8 mouse cellular contexts compared by ENCODE assay signal in the genomic region with DNA sequence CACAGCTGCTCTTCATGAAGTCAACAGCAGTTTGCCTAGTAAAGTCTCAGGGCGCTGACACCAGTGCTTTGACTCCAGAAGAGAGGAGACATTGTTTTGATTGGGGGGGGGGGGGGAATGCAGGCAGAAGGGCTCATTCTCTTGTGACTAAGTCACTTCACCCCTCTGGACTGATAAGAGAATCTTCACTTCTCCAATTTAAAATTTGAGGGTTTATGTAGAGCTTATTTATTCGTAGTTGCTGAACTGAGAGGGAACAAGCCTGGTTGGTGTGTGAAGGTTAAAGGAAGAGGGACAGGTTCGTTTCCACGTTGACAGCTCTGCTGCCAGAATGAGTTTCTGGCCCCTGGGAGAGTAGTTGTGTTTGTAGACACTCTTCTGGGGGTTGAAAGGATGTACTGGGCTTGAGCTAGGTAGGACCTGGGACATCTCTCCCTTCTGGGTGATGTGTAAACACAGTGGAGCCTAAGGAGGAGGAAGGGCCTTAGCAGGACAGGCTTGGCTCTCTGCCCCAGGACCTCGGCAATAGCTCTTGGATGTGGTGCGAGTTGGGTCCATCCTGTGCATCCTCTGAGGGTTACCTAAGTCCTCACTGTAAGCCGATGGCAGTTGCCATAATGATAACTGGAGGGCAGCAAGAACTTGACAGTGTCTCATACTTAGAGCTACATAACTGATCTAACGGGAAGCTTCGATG. TPM values are rescaled to one million over a fixed set of nuclear protein-coding genes. Genes with fewer than 3 reads are reported as not detected.
DNase-seq lines count a peak whose midpoint lies in the region; ATAC-seq and TF ChIP-seq lines count a peak whose summit lies in the region.
"Had no signal": no experiment of that assay in that cellular context is flagged by ENCODE, and none has a peak within 500 bp of the region (broad histone marks: within the 10 kb centered on the region; RNA-seq: fewer than 3 reads in every experiment).

No protein-coding gene starts in this region.

- ATAC-seq in kidney, postnatal 0 days (replicated peaks; ENCODE audit: low FRiP score, low read depth) = no peak
- ATAC-seq in liver, embryonic 12.5 days = no peak
- ATAC-seq: activated CD4-positive, CD25-positive, alpha-beta regulatory T cell, adult 4 months had no signal

- H3K4me1 ChIP-seq in kidney, postnatal 0 days (replicated peaks; ENCODE audit: insufficient read depth, low read length) = 0 out of 2 replicates have a peak, but pooled peaks cover 10% of the 10 kb centered on the region
- H3K4me1 ChIP-seq in MEL (ENCODE audit: control insufficient read depth in 1 of 2, insufficient read depth in 2 of 2, low read length in 2 of 2) = peaks cover 0 to 12% of the 10 kb centered on the region in 2 experiments; a peak in 2 of 4 replicates
- H3K4me1 ChIP-seq in cortical plate, adult 2 months (ENCODE audit: control insufficient read depth, insufficient read depth, low read length) = peaks cover 6% of the 10 kb centered on the region
- peaks cover 33% of the 10 kb centered on the region for H3K4me1 ChIP-seq in liver, embryonic 12.5 days

- no peak for TF ChIP-seq CTCF in kidney, postnatal 0 days (IDR thresholded peaks at IDR 0.05; ENCODE audit: low read depth)
- no peak for TF ChIP-seq CTCF in MEL (IDR thresholded peaks at IDR 0.05 in 2 of 3, conservative IDR thresholded peaks at IDR 0.05 in 1 of 3; ENCODE audit: control insufficient read depth in 1 of 3, insufficient read depth in 1 of 3, low read depth in 2 of 3, low read length in 3 of 3, poor library complexity in 1 of 3, severe bottlenecking in 1 of 3)
- no peak for TF ChIP-seq CTCF in cortical plate, adult 2 months (IDR thresholded peaks at IDR 0.05; ENCODE audit: extremely low read depth, insufficient read depth, low read length)

- H3K4me2 ChIP-seq in kidney, postnatal 0 days (ENCODE audit: low read length) = peak overlapping the region; percentile 88; the same call in 1 of the 2 replicates
- peak overlapping the region; percentile 81; the same call in 1 of the 2 replicates for H3K4me2 ChIP-seq in liver, embryonic 12.5 days

- H3K4me3 ChIP-seq in kidney, postnatal 0 days (replicated peaks; ENCODE audit: low read depth, low read length) = no peak overlapping the region
- H3K4me3 ChIP-seq in MEL (ENCODE audit: control insufficient read depth in 1 of 2, insufficient read depth in 1 of 2, low read depth in 2 of 2, low read length in 2 of 2) = no peak overlapping the region
- H3K4me3 ChIP-seq in cortical plate, adult 2 months (ENCODE audit: insufficient read depth, low read length) = peak overlapping the region; percentile 86
- H3K4me3 ChIP-seq in liver, embryonic 12.5 days = no peak overlapping the region

- no peaks in the 10 kb centered on the region; the same call in 1 of the 2 replicates for H3K79me2 ChIP-seq in MEL (ENCODE audit: control insufficient read depth, insufficient read depth, low read length, poor library complexity)

- no peak for TF ChIP-seq EP300 in MEL (IDR thresholded peaks at IDR 0.05; ENCODE audit: low read depth in 1 of 2, low read length in 2 of 2)

- H3K9me3 ChIP-seq in kidney, postnatal 0 days (replicated peaks; ENCODE audit: low read length) = no peaks in the 10 kb centered on the region
- no peaks in the 10 kb centered on the region for H3K9me3 ChIP-seq in MEL (replicated peaks; ENCODE audit: insufficient read depth, low read length)
- no peaks in the 10 kb centered on the region for H3K9me3 ChIP-seq in liver, embryonic 12.5 days (replicated peaks)

- 50% methylated on average over 9 of the region's 9 CpGs for WGBS in kidney, postnatal 0 days
- WGBS in liver, embryonic 12.5 days (ENCODE audit: insufficient replicate concordance) = 78% methylated on average over 9 of the region's 9 CpGs

- H3K36me3 ChIP-seq in kidney, postnatal 0 days (ENCODE audit: insufficient read depth, low read length) = peaks cover 18% of the 10 kb centered on the region; the same call in 1 of the 2 replicates
- H3K36me3 ChIP-seq in MEL (ENCODE audit: control insufficient read depth in 1 of 2, insufficient read depth in 2 of 2, low read length in 2 of 2) = peaks cover 0 to 4% of the 10 kb centered on the region in 2 experiments; a peak in 2 of 4 replicates
- H3K36me3 ChIP-seq in liver, embryonic 12.5 days = peaks cover 22% of the 10 kb centered on the region

- H3K27me3 ChIP-seq in kidney, postnatal 0 days (ENCODE audit: insufficient read depth, low read length) = no peaks in the 10 kb centered on the region
- H3K27me3 ChIP-seq in MEL (ENCODE audit: control insufficient read depth in 1 of 2, insufficient read depth in 2 of 2, low read length in 2 of 2) = no peaks in the 10 kb centered on the region
- 0 out of 2 replicates have a peak, but pooled peaks cover 3% of the 10 kb centered on the region for H3K27me3 ChIP-seq in liver, embryonic 12.5 days (replicated peaks)

- no peak for TF ChIP-seq RAD21 in MEL (IDR thresholded peaks at IDR 0.05; ENCODE audit: low read depth, low read length)

- H3K9ac ChIP-seq in kidney, postnatal 0 days (ENCODE audit: low read depth, low read length) = no peak overlapping the region
- no peak overlapping the region for H3K9ac ChIP-seq in MEL (ENCODE audit: control insufficient read depth, low read depth, low read length, poor library complexity, severe bottlenecking)
- no peak overlapping the region for H3K9ac ChIP-seq in liver, embryonic 12.5 days

- peak overlapping the region; percentile 43; the same call in 1 of the 2 replicates for H3K27ac ChIP-seq in kidney, postnatal 0 days
- no peak overlapping the region for H3K27ac ChIP-seq in MEL (ENCODE audit: control insufficient read depth, low read depth, low read length)
- no peak overlapping the region for H3K27ac ChIP-seq in cortical plate, adult 2 months (ENCODE audit: insufficient read depth, low read length)
- H3K27ac ChIP-seq in liver, embryonic 12.5 days = peak overlapping the region; percentile 61

- TF ChIP-seq POLR2A in MEL (IDR thresholded peaks at IDR 0.05; ENCODE audit: control insufficient read depth in 1 of 2, insufficient read depth in 1 of 2, low read depth in 1 of 2, low read length in 2 of 2, poor library complexity in 1 of 2) = no peak
- TF ChIP-seq POLR2A in cortical plate, adult 2 months (IDR thresholded peaks at IDR 0.05; ENCODE audit: extremely low read depth, insufficient read depth, low read length) = peak; percentile 63

- no peak for DNase-seq in kidney, postnatal 0 days (ENCODE audit: low spot score)
- DNase-seq in kidney, adult 11 months = no peak
- DNase-seq in MEL (ENCODE audit: low read depth, low spot score) = peak; percentile 53
- DNase-seq in embryo, embryonic 10.5 days (ENCODE audit: low spot score) = no peak
- DNase-seq in gastrocnemius, postnatal 4 days (ENCODE audit: low spot score in 2 of 2) = no peak

TF ChIP-seq in MEL, 35 proteins besides CTCF, POLR2A, EP300 and RAD21:
- TF ChIP-seq E2F4 (IDR thresholded peaks at IDR 0.05; ENCODE audit: borderline replicate concordance, low read depth, low read length) = no peak
- no peak for TF ChIP-seq KAT2A (conservative IDR thresholded peaks at IDR 0.05; ENCODE audit: low read depth, low read length)
- TF ChIP-seq ZNF384 (IDR thresholded peaks at IDR 0.05; ENCODE audit: low read depth, low read length) = no peak
- peak; percentile 59 for TF ChIP-seq GATA1 (IDR thresholded peaks at IDR 0.05; ENCODE audit: low read depth, low read length)
- no peak for TF ChIP-seq USF1 (IDR thresholded peaks at IDR 0.05; ENCODE audit: low read depth, low read length)
- TF ChIP-seq UBTF (IDR thresholded peaks at IDR 0.05; ENCODE audit: borderline replicate concordance, insufficient read depth, low read depth, low read length) = no peak
- no peak for TF ChIP-seq TBP (IDR thresholded peaks at IDR 0.05; ENCODE audit: low read depth, low read length)
- TF ChIP-seq MXI1 (IDR thresholded peaks at IDR 0.05; ENCODE audit: low read depth, low read length) = no peak

RNA-seq across cellular contexts. Expression of a gene that starts 48.7 kb away (rescaled TPM):
- 13.1 and 13.7 TPM in 2 replicates for polyA plus RNA-seq in kidney, postnatal 0 days (2015; fragmentation: Nextera tagmentation; extraction: Ambion mirVana)
- 0.26 and 0.42 TPM in 2 replicates for total RNA-seq in MEL (2012; rRNA removed)
- polyA plus RNA-seq in MEL (2012; ENCODE audit: insufficient read depth in 1 of 2, insufficient read length in 2 of 2, low read depth in 1 of 2, low replicate concordance in 2 of 2, missing spikeins in 1 of 2) = under 1 TPM in 1 of 2 experiments, not detected in 1; 0.56 TPM
- polyA plus RNA-seq in cortical plate, adult 2 months (2012; rRNA removed) = 262 and 271 TPM in 2 replicates
- polyA plus RNA-seq in liver, embryonic 12.5 days (2016; fragmentation: Nextera tagmentation; extraction: Ambion mirVana) = 2.2 and 2.9 TPM in 2 replicates
- 1 to 10 TPM; 3.2 to 3.8 TPM for total RNA-seq in gastrocnemius, postnatal 4 days (2021)

Comparison
In these comparisons a context has a peak if more than half of its experiments do, and no peak if none do; other contexts are left out.
1. H3K27ac ChIP-seq: peak in kidney, postnatal 0 days (single experiment) and liver, embryonic 12.5 days (single experiment); none in MEL (single experiment) and cortical plate, adult 2 months (single experiment).
2. RNA of a gene that starts 48.7 kb away (polyA plus RNA-seq): 262 to 271 TPM in cortical plate, adult 2 months; 13.1 to 13.7 TPM in kidney, postnatal 0 days, 2.2 to 2.9 TPM in liver, embryonic 12.5 days and 0.56 TPM in MEL; every median in the first group is over 10 times any median in the second.